Mouse (Mus musculus) brown adipose tissue, adult 24 weeks (tissue): Measurements from ENCODE around the gene Slc16a13. TPM values are rescaled to one million over a fixed set of nuclear protein-coding genes. Genes with fewer than 3 reads are reported as not detected.
"Not testable (repeated sequence)": the region's sequence is repeated elsewhere in the genome, so short reads cannot be mapped to it uniquely, and the experiment has no call there.

Experiments
- H3K27ac ChIP-seq: fragments of 200-500 bp; replicated peaks from 2 replicates; pipeline ENCODE4 v1.5.1; 2012; ENCODE audit warnings: low read depth, mild to moderate bottlenecking, low read length
- H3K4me1 ChIP-seq: fragments of 200-500 bp; 2 replicates; pipeline ENCODE4 v1.6.1; 2012; ENCODE audit warnings: low read length, mixed read lengths; ENCODE audit not compliant: control insufficient read depth, insufficient read depth, insufficient read length
- H3K4me3 ChIP-seq: fragments of 200-500 bp; 2 replicates; pipeline ENCODE4 v1.5.1; 2012; ENCODE audit warnings: low read depth, mild to moderate bottlenecking, low read length, moderate library complexity; ENCODE audit not compliant: insufficient read depth
- polyA plus RNA-seq: library from polyadenylated mRNA; stranded (reverse); fragments of >200 nt; gene quantifications from 2 replicates; pipeline ENCODE4 v1.2.4, GENCODE M21; 2012; ENCODE audit not compliant: missing spikeins, insufficient read depth, insufficient read length

Slc16a13 gene
- polyA plus RNA-seq, 1 experiment, result 0.67 TPM

DNA sequence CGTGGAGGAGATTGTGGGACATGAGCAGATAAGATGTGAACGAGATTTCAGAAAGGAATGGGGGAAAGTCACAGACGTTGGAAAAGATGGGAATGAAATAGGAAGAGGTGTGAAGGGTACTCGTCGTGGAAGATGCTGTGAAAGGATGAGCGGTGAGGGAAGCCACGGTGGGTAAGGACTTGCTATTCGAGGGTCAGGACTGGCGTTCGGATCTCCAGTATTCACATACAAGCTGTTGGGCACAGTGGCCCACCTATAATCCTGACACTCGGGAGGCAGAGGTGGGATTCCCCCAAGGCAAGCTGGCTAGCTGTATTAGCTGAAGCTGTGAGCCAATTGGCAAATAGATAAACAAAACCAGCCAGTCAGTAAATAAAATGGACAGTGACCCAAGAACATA lies 42.1 kb downstream of the Slc16a13 start:
- Histone ChIP-seq H3K27ac (no peak overlapping the region), H3K4me1 (no peaks in the 10 kb centered on the region), H3K4me3 (no peak overlapping the region)

DNA sequence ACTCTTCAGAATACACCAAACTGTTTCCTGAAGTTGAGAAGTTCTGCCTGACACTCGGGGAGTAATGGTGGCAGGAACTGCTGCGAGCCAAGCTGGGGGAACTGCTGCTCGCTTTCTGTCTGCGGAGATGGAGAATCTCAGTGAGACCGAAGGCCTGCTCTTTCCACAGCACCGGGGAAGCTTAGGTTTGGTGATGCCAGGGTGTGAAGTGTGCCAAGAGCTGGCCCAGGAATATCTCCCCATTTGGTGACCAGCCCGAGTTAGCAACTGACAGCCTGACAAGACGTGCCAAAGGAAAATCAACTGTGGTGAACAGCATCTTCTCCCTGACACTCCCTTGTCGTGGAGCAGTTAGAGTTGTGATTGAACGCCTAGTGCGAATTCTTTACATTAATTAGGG lies 42.6 kb downstream of the Slc16a13 start:
- H3K27ac ChIP-seq, result no peak overlapping the region
- no peak overlapping the region for H3K4me3 ChIP-seq
- no peaks in the 10 kb centered on the region for H3K4me1 ChIP-seq

- Histone ChIP-seq H3K27ac (no peak overlapping the region), H3K4me3 (no peak overlapping the region), H3K4me1 (no peaks in the 10 kb centered on the region)
Measured at GRCm38 (mm10) chr11:70177647-70178046, 43.2 kb downstream of the Slc16a13 start.

DNA sequence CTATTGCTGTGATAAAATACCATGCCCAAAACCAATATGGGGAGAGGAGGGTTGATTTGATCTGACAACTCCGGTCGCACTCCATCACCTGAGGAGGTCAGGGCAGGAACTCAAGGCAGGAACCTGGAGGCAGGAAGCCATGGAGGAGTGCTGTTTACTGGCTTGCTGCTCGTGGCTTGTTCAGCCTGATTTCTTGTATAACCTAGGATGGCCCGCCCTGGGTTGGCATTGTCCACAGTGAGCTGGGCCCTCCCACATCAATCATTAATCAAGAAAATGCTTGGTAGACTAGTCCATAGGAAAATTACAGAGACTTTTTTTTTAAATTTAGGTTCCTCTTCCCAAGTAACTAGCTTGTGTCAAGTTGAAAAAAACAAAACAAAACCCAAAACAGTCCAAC lies 46.4 kb downstream of the Slc16a13 start:
- Histone ChIP-seq H3K4me1 (no peaks in the 10 kb centered on the region), H3K4me3 (no peak overlapping the region), H3K27ac (no peak overlapping the region)

DNA sequence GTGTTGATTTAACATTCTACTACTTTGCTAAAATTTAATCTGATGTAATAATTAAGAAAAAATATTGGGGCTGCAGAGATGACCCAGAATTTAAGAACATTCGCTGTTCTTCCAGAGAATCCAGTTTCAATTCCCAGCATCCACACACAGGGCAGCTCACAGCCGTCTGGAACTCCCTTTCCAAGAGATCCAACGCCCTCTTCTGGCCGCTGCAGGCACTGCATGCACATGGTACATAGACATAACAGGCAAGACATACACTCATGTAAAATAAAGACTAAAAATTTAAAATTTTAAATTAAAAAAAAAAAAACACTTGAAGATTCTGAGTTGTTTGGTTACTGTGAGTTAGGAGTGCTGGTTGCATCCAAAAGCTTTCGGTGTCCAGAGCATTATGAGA lies 48.6 kb downstream of the Slc16a13 start:
- Histone ChIP-seq H3K27ac (no peak overlapping the region), H3K4me1 (no peaks in the 10 kb centered on the region), H3K4me3 (no peak overlapping the region)

- Histone ChIP-seq H3K27ac (no peak overlapping the region), H3K4me3 (no peak overlapping the region), H3K4me1 (no peaks in the 10 kb centered on the region; the same call in 1 of the 2 replicates)
Measured at GRCm38 (mm10) chr11:70171847-70172246, 49.0 kb downstream of the Slc16a13 start.

GRCm38 (mm10) chr11:70171181-70171580 lies 49.7 kb downstream of the Slc16a13 start:
- Histone ChIP-seq H3K27ac (no peak overlapping the region), H3K4me3 (no peak overlapping the region), H3K4me1 (no peaks in the 10 kb centered on the region; the same call in 1 of the 2 replicates)

DNA sequence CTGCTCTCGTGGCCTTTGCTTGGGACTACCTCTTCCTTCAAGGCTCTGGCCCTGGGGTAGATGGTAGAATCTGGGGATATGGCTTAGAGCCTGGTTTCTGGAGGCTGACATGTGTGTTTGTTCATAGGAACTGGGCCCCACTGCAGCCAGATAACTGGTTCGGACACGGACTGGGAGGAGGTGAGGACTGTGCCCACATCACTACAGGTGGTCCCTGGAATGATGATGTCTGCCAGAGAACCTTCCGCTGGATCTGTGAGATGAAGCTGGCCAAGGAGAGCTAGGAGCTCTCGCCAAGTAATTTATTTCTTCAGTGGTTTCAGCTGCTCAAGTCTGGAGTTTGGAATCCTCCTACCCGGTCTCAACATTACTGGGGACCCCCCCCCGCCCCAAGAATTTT lies 50.6 kb downstream of the Slc16a13 start:
- Histone ChIP-seq H3K4me3 (no peak overlapping the region), H3K27ac (no peak overlapping the region), H3K4me1 (no peaks in the 10 kb centered on the region; the same call in 1 of the 2 replicates)

GRCm38 (mm10) chr11:70169471-70169870 lies 51.4 kb downstream of the Slc16a13 start:
- H3K4me1 ChIP-seq, H3K4me3 ChIP-seq, H3K27ac ChIP-seq: not testable (repeated sequence)

GRCm38 (mm10) chr11:70168136-70168535 lies 52.7 kb downstream of the Slc16a13 start:
- Histone ChIP-seq H3K27ac (0 out of 2 replicates have a peak overlapping the region, but pooled peaks have one; percentile 24), H3K4me3 (peak overlapping the region; percentile 33), H3K4me1 (no peaks in the 10 kb centered on the region; the same call in 1 of the 2 replicates)

Other genes starting within 250 kb of the Slc16a13 start
- 82.4 and 122 TPM in 2 replicates for gene Ctdnep1, start 239.9 kb downstream of the Slc16a13 start, polyA plus RNA-seq
- 66.7 and 78.0 TPM in 2 replicates for gene Elp5, start 238.5 kb downstream of the Slc16a13 start, polyA plus RNA-seq
- gene Gabarap, start 229.9 kb downstream of the Slc16a13 start, polyA plus RNA-seq, result 576 and 663 TPM in 2 replicates
- gene Phf23, start 225.3 kb downstream of the Slc16a13 start, polyA plus RNA-seq, result 24.2 and 26.4 TPM in 2 replicates
- gene Dvl2, start 220.5 kb downstream of the Slc16a13 start, polyA plus RNA-seq, result 2.6 and 4.9 TPM in 2 replicates
- gene Acadvl, start 205.7 kb downstream of the Slc16a13 start, polyA plus RNA-seq, result 1,981 and 2,287 TPM in 2 replicates
- gene Dlg4, start 204.1 kb downstream of the Slc16a13 start, polyA plus RNA-seq, result 2.4 and 2.7 TPM in 2 replicates
- gene Asgr1, start 167.0 kb downstream of the Slc16a13 start, polyA plus RNA-seq, result 0.87 TPM in 1 of 2 replicates, not detected in the other
- gene Asgr2, start 128.4 kb downstream of the Slc16a13 start, polyA plus RNA-seq, result not detected in 2 replicates
- gene Mgl2, start 90.7 kb downstream of the Slc16a13 start, polyA plus RNA-seq, result 13.1 and 16.8 TPM in 2 replicates
- gene Clec10a, start 64.9 kb downstream of the Slc16a13 start, polyA plus RNA-seq, result 8.7 and 15.9 TPM in 2 replicates
- not detected in 2 replicates for gene Slc16a11, start 8.3 kb downstream of the Slc16a13 start, polyA plus RNA-seq
- 7.0 and 13.4 TPM in 2 replicates for gene Bcl6b, start 8.7 kb upstream of the Slc16a13 start, polyA plus RNA-seq
- gene 0610010K14Rik, start 16.9 kb upstream of the Slc16a13 start, polyA plus RNA-seq, result 28.7 and 40.6 TPM in 2 replicates
- gene Gm21988, start 18.8 kb upstream of the Slc16a13 start, polyA plus RNA-seq, result 4.0 and 4.8 TPM in 2 replicates
- 214 and 232 TPM in 2 replicates for gene Rnasek, start 18.8 kb upstream of the Slc16a13 start, polyA plus RNA-seq
- gene Alox12, start 34.3 kb upstream of the Slc16a13 start, polyA plus RNA-seq, result 0.44 and 1.5 TPM in 2 replicates
- gene Alox12e, start 101.6 kb upstream of the Slc16a13 start, polyA plus RNA-seq, result not detected in 2 replicates
- gene Alox15, start 131.0 kb upstream of the Slc16a13 start, polyA plus RNA-seq, result 0.46 and 0.55 TPM in 2 replicates
- 4.6 and 5.4 TPM in 2 replicates for gene Pelp1, start 189.0 kb upstream of the Slc16a13 start, polyA plus RNA-seq
- gene Arrb2, start 211.6 kb upstream of the Slc16a13 start, polyA plus RNA-seq, result 8.2 and 13.4 TPM in 2 replicates
- gene Med11, start 230.9 kb upstream of the Slc16a13 start, polyA plus RNA-seq, result 15.0 and 16.7 TPM in 2 replicates
- gene Zmynd15, start 238.4 kb upstream of the Slc16a13 start, polyA plus RNA-seq, result 0.42 TPM in 1 of 2 replicates, not detected in the other
- 5.0 TPM in 2 replicates for gene Cxcl16, start 238.9 kb upstream of the Slc16a13 start, polyA plus RNA-seq